Mouse (Mus musculus) CD4-positive, CD25-positive, alpha-beta regulatory T cell, adult 2 months (primary cell): ENCODE data around the gene Inpp4b.
"Not testable (repeated sequence)": the region's sequence is repeated elsewhere in the genome, so short reads cannot be mapped to it uniquely, and the experiment has no call there.

Experiments
- DNase-seq: peaks from one replicate; pipeline ENCODE4 v3.0.0-alpha.2; 2012; ENCODE audit warnings: low read depth, low spot score

Inpp4b gene

GRCm38 (mm10) chr8:81953101-81953500, 610.7 kb downstream of the Inpp4b start:
- DNase-seq = no peak

DNA sequence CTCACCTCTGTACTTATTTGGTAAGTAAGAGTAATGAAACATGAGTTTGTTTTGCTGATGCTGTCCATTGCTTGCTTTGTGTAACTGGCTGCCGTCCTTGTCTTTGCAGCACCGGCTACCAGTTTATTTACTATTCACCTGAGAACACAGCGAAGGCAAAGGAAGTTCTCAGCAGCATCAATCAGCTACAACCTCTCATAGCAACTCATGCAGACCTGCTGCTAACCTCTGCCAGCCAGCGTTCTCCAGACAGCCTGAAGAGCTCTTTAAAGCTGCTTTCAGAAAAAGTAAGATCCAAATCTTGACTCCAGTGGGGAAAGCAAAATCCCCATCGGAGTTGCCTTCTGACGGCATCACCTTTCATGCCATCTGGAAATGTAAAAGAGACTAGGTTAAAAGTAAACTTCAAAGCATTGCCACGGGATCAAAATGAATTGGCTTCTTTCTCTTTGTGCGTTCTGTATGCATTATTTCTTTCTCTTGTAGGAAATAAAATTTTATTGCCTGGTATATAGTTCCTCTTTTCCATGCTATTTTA, 642.8 kb downstream of the Inpp4b start:
- DNase-seq = no peak

- DNase-seq = no peak
Measured at GRCm38 (mm10) chr8:81992966-81993365, 650.6 kb downstream of the Inpp4b start.

- no peak for DNase-seq
Measured at GRCm38 (mm10) chr8:81996239-81996638, 653.9 kb downstream of the Inpp4b start.

DNA sequence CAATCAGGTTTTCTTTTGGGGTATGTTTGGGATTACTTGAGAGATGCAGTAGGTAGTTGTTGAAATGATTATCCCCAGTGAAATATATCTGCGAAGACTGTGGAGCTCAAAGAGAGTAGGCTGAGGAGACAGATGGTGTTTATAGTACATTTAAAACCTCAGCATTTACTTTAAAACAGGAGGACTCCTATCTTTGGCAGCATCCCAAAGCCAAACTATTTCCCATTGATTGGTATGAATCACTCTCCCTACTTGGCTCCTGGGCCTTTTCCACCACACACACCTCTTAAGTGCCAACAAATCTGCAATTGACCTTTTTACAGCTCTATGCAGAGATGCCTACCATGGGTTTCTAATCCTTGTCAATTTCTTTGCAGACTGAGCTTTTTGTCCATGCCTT, 654.5 kb downstream of the Inpp4b start:
- DNase-seq = no peak

DNA sequence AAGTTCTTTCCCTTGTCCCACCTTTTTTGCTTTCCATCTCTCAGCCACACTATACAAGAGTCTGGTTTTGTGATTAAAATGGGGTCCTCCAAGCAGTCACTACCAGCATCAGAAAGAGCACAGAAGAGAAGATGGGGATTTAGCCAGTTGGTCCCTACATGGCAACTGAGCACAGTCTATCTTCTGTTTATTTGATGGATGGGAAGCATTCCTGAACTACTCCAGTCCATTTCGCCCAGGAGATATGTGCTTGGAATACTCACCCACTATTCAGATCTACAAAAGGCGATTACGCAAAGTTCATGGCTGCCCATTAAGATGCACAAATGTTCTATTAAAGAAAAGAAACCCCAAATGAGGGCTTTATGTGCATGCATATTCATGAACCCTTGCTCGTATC, 661.8 kb downstream of the Inpp4b start:
- DNase-seq = no peak

GRCm38 (mm10) chr8:82005466-82005865, 663.1 kb downstream of the Inpp4b start:
- DNase-seq = no peak

GRCm38 (mm10) chr8:82017792-82018191, 675.4 kb downstream of the Inpp4b start:
- no peak for DNase-seq

DNA sequence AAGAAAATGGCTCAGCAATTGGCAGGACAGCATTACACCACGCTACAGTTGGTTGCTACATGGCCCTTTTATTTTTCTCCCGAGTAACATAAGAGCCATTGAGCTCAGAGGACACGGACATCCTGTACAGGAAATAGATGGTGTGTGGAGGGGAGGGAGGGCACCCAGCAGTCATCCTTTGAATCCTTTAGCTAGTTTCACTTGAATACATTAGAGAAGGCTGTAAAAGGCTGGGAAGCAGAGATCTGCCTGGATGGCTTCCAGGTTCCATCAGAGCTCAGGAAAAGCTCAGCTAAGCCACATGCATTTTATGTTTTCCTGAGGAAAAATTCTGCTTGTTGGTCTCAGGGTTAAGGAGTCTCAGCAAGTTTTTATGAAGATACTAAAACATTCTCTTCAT, 685.0 kb downstream of the Inpp4b start:
- DNase-seq = peak; percentile 59

DNA sequence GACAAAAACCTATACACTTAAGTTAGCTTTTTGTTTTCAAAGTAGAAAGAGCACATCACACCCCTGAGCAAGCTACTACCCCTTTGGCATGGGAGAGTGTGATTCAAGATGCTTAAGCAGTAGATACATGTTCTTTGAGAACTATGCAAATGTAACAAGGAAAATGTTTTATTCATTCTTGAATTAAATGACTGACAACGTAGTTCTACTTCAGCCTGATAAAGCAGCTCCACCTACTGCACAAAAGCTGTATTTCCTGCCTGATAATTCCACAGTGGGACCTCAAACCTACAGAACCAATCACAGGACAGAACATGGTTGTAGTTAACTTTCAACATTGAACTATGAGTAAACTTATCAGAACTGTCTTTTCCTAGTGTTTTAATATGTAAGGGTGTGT, 686.5 kb downstream of the Inpp4b start:
- DNase-seq = peak; percentile 57

DNA sequence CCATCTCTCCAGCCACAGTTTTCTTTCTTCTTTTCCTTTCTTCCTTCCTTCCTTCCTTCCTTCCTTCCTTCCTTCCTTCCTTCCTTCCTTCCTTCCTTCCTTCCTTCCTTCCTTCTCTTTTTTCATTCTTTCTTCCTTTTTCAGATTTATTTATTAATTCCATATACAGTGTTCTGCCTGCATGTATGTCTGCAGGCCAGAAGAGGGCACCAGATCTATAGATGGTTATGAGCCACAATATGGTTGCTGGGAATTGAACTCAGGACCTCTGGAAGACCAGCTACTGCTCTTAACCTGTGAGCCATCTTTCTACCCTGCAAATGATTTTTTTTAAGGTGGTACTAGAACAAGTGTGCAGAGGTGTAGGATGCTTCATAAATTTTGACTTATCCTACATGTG, 689.7 kb downstream of the Inpp4b start:
- peak; percentile 34 for DNase-seq

DNA sequence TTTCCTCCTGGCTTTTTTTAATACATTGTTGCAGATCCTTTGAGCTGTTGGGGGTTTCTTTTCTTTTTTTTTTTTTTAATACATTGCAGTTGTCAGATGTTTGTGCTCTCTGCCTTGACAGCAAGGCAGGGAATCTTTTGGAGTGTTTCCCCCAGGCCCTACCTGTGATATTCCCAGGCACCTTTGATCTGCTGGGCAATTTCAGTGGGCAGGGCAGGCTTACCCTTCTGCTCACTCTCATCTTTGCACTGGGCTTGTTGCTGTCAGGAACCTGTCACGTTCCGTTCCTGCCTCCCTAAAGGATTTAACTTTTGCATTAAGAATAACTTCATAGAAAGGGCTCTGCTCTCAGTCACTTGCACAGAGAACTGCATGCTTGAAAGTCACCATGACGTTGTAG, 711.7 kb downstream of the Inpp4b start:
- DNase-seq = no peak

DNA sequence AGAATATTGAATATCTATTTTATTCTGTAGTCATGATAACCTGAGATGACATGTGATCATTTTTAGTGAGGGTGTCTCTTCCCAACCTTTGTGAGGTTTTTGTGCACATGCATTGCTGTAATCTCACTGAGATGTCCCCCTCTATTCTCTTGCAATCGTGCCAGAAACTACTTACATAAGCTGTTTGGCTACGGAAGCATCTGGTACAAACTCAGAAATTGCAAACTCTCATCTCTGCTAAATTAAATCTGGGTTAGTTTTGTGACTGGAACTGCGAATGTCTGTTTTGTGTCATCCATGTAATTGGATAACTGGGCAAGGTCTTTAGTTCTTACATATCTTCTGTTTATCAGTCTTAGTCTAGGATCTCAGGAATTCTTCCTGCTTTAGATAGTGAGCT, 725.3 kb downstream of the Inpp4b start:
- no peak for DNase-seq

DNA sequence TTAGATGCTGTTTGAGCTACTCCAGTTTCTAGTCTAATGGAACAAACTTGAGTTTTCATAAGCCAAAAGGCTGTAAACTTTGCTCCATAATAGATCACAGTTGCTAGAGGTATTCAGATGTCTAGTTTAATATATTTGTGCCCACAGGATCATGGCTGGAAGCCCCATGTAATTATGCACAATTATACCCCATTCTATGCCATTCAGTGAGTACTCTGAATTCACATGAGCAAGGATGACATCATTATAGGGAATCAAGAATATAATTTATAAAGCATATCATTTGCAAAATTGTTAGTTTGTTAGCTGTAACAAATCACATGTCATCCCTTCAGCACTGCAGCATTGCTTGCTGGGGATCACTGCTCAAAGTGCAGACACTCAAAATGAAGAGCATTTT, 736.9 kb downstream of the Inpp4b start:
- no peak for DNase-seq

DNA sequence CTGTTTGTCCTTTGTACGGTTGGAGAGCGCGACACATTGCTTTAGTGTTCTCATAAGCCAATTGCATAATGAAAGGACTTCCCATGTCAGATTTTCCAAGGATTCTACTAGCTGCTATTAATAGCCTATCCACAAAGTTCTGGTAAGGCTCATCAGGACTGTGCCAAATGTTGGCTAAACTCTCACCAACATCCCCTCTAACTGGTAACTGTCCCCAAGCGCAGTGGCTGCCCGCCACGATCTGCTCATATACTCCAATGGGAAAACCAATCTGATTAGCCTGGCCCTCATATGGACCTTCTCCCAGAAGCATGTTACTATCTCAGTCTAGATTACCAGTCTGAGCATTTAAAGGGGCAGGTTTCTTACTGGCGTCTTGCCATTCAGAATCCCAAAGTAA, 744.3 kb downstream of the Inpp4b start:
- not testable (repeated sequence) for DNase-seq

GRCm38 (mm10) chr8:82090901-82091300, 748.5 kb downstream of the Inpp4b start:
- no peak for DNase-seq

- no peak for DNase-seq
Measured at GRCm38 (mm10) chr8:82093274-82093673, 750.9 kb downstream of the Inpp4b start.

DNA sequence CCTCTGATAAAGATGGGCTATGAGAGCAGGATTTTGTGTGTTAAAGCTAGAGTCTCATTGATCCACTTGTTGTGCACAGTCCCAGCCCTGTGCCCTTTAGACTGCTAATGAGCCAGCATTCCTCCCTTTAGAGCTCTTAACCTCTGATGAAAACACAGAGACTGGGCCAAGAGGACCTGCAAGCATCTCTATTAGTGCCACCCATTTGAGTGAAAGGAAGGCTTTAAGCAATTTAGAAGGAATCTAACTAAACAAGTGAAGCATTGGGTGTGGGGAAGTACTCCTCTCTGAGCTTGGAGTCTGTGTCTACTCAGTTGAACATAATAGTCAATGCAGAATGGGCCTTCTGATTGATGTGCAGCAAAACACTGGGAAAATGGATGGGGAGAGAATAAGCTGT, 762.2 kb downstream of the Inpp4b start:
- no peak for DNase-seq

GRCm38 (mm10) chr8:82106131-82106530, 763.8 kb downstream of the Inpp4b start:
- no peak for DNase-seq

DNA sequence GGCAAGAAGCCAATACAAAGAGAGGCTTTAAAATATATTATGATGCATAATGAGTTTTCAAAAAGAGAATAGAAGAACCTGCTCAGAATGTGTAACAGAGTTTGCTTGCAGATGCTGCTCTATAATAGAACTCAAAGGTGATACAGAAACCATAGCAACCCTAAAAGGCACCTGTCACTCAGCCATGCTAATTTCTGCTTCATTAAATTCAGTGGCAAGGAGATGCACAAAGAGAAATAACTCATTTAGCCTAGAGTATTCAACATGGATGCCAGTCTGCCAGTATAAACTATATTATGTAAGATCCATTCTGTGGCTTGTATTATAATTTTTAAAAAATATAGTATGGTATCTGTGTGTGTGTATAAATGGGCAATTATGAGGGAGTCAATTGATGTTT, 807.9 kb downstream of the Inpp4b start:
- no peak for DNase-seq

DNA sequence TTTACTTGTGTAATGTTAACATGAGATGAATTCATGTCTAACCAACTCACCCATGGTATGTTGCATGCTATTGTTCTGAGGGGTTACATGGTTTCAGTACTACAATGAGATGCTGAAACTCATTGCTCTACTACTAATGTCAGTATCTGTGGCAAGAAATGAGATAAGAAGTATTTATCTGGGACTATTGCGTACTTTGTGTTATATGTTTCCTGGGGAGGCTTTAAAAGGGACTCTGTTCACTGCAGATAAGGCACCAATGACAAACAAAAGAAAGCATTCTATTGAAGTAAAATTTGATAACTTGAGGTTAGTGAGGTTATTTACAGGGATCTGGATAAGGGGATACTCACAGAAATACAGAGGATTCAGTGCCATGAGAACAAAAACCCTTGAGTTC, 815.6 kb downstream of the Inpp4b start:
- no peak for DNase-seq
